Mouse (Mus musculus) forebrain, embryonic 13.5 days (tissue): Measurements from ENCODE around the gene Spock2. TPM values are rescaled to one million over a fixed set of nuclear protein-coding genes. Genes with fewer than 3 reads are reported as not detected.

Experiments
- microRNA-seq: library from miRNA; unstranded; fragments of <30 nt; microRNA quantifications from one replicate; pipeline ENCODE4, GENCODE M21; 2016
- polyA plus RNA-seq: library from polyadenylated mRNA; unstranded; fragments of >200 nt; fragmentation: Nextera tagmentation; extraction: Ambion mirVana; gene quantifications from 2 replicates; pipeline ENCODE4 v1.2.1, GENCODE M21; 2015

Gene Spock2
- polyA plus RNA-seq, 1 experiment from 2014 or later: 19.7 TPM

Small RNA genes within 50 kb of the gene (microRNA-seq; reads per million reads assigned to microRNA genes)
- not detected for gene Mir6906

Other genes starting within 250 kb of the Spock2 start
- 16.9 and 18.4 TPM in 2 replicates for gene Dnajb12, start 226.7 kb upstream of the Spock2 start, polyA plus RNA-seq
- 69.3 and 71.3 TPM in 2 replicates for gene Ddit4, start 154.4 kb upstream of the Spock2 start, polyA plus RNA-seq
- gene Ascc1, start 103.4 kb upstream of the Spock2 start, polyA plus RNA-seq: 42.1 and 43.1 TPM in 2 replicates
- gene Anapc16, start 103.1 kb upstream of the Spock2 start, polyA plus RNA-seq: 122 TPM in 2 replicates
- 2.1 TPM in 2 replicates for gene Chst3, start 113.0 kb downstream of the Spock2 start, polyA plus RNA-seq
- gene Psap, start 171.4 kb downstream of the Spock2 start, polyA plus RNA-seq: 92.2 and 131 TPM in 2 replicates
- 1.2 and 1.3 TPM in 2 replicates for gene Vsir, start 240.6 kb downstream of the Spock2 start, polyA plus RNA-seq